Mouse (Mus musculus) C2C12 (cell line): ENCODE results near the gene Pax3. TPM values are rescaled to one million over a fixed set of nuclear protein-coding genes. Genes with fewer than 3 reads are reported as not detected.

Source experiments
- H3K27me3 ChIP-seq: one replicate; pipeline ENCODE4 v1.6.1; 2011; ENCODE audit not compliant: control insufficient read depth, insufficient read depth, insufficient read length
- H3K36me3 ChIP-seq: one replicate; pipeline ENCODE4 v1.6.1; 2011; ENCODE audit not compliant: control insufficient read depth, insufficient read depth
- H3K4me3 ChIP-seq: one replicate; pipeline ENCODE4 v1.5.1; 2011; ENCODE audit warnings: mild to moderate bottlenecking, control low read depth; ENCODE audit not compliant: poor library complexity, insufficient read depth, severe bottlenecking
- H3K79me2 ChIP-seq: one replicate; pipeline ENCODE4 v1.6.1; 2011; ENCODE audit not compliant: control insufficient read depth, insufficient read depth
- H3K79me3 ChIP-seq: one replicate; pipeline ENCODE4 v1.6.1; 2011; ENCODE audit warnings: low read depth, control low read depth
- H3ac ChIP-seq: one replicate; pipeline ENCODE3; 2011; ENCODE audit warnings: low read depth; ENCODE audit not compliant: control insufficient read depth, insufficient read length
- CEBPB ChIP-seq: IDR thresholded peaks from one replicate; pipeline ENCODE4 v1.6.1; 2011; ENCODE audit warnings: low read depth, mild to moderate bottlenecking, control low read depth, moderate library complexity
- CTCF ChIP-seq: IDR thresholded peaks from one replicate; pipeline ENCODE4 v1.5.1; 2011; ENCODE audit not compliant: control insufficient read depth, insufficient read depth, insufficient read length
- FOSL1 ChIP-seq: IDR thresholded peaks from one replicate; pipeline ENCODE4 v1.8.0; 2011; ENCODE audit warnings: mild to moderate bottlenecking, low read length; ENCODE audit not compliant: poor library complexity, insufficient read depth, severe bottlenecking
- MAX ChIP-seq: IDR thresholded peaks from one replicate; pipeline ENCODE4 v1.6.1; 2011; ENCODE audit warnings: mild to moderate bottlenecking, control low read depth
- MYOD1 ChIP-seq: IDR thresholded peaks from one replicate; pipeline ENCODE4 v1.6.1; 2011; ENCODE audit warnings: low read depth; ENCODE audit not compliant: control insufficient read depth, insufficient read length
- MYOG ChIP-seq: IDR thresholded peaks from one replicate; pipeline ENCODE4 v1.6.1; 2011; ENCODE audit not compliant: control insufficient read depth, insufficient read length; ENCODE audit errors: extremely low read depth
- USF1 ChIP-seq: IDR thresholded peaks from one replicate; pipeline ENCODE4 v1.6.1; 2011; ENCODE audit warnings: low read depth, mild to moderate bottlenecking, control low read depth, moderate library complexity
- polyA plus RNA-seq: library from polyadenylated mRNA; unstranded; fragments of >200 nt; fragmentation: generic; extraction: Trizol; gene quantifications from one replicate; pipeline ENCODE4 v1.2.1, GENCODE M21; 2012; ENCODE audit warnings: missing spikeins

The Pax3 gene
- polyA plus RNA-seq, 1 experiment = 0.23 TPM

GRCm38 (mm10) chr1:78155796-78156195 is 41.1 kb downstream of the Pax3 start:
- Histone ChIP-seq H3K27me3 (no peaks in the 10 kb centered on the region), H3K79me2 (no peaks in the 10 kb centered on the region), H3K36me3 (no peaks in the 10 kb centered on the region), H3K79me3 (no peaks in the 10 kb centered on the region), H3ac (no peak overlapping the region), H3K4me3 (no peak overlapping the region)
- TF ChIP-seq CTCF = no peak
- TF ChIP-seq USF1 = no peak
- TF ChIP-seq MYOG = no peak
- no peak for TF ChIP-seq CEBPB
- no peak for TF ChIP-seq MYOD1
- TF ChIP-seq FOSL1 = no peak
- TF ChIP-seq MAX = no peak

DNA sequence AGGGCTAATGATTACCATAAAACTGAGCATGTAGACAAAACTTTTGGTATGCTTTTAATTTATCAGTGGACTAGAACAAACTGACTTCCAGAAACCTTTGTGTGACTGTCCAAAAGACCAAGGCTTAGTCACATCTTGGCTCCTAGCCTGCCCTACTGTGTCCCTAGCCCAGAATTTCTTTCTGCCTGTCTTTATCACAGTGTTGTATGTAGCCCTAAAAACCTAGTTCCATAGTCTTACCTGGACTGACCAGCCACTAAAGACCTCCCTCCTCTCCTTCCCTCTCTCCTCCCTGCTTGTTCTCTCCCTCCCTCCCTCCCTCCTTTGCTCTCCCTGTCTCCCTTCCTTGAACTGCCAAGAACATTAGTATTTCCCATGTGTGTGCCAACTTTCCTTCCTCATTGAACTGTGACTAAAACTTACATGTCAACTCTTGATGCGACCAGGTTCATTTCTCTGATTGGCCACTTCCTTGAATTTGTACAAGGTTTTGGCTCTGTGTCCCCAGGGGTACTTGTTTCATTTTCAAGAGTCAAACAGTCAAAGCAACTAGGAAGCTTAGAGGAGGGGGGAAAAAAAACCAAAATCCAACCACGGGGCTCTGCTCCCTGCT is 48.8 kb downstream of the Pax3 start:
- Histone ChIP-seq H3ac (no peak overlapping the region), H3K27me3 (no peaks in the 10 kb centered on the region), H3K79me3 (no peaks in the 10 kb centered on the region), H3K36me3 (no peaks in the 10 kb centered on the region), H3K4me3 (no peak overlapping the region), H3K79me2 (no peaks in the 10 kb centered on the region)
- no peak for TF ChIP-seq CTCF
- no peak for TF ChIP-seq MYOD1
- no peak for TF ChIP-seq MYOG
- no peak for TF ChIP-seq CEBPB
- no peak for TF ChIP-seq USF1
- TF ChIP-seq MAX = no peak
- TF ChIP-seq FOSL1 = no peak

GRCm38 (mm10) chr1:78143403-78143802 is 53.5 kb downstream of the Pax3 start:
- Histone ChIP-seq H3K79me2 (no peaks in the 10 kb centered on the region), H3K27me3 (no peaks in the 10 kb centered on the region), H3K4me3 (no peak overlapping the region), H3ac (no peak overlapping the region), H3K79me3 (no peaks in the 10 kb centered on the region), H3K36me3 (no peaks in the 10 kb centered on the region)
- TF ChIP-seq CTCF = no peak
- no peak for TF ChIP-seq FOSL1
- TF ChIP-seq CEBPB = no peak
- no peak for TF ChIP-seq MYOG
- TF ChIP-seq MAX = no peak
- no peak for TF ChIP-seq USF1
- no peak for TF ChIP-seq MYOD1

- Histone ChIP-seq H3K36me3 (no peaks in the 10 kb centered on the region), H3K4me3 (no peak overlapping the region), H3K79me3 (no peaks in the 10 kb centered on the region), H3K27me3 (no peaks in the 10 kb centered on the region), H3ac (no peak overlapping the region), H3K79me2 (no peaks in the 10 kb centered on the region)
- TF ChIP-seq CTCF (no peak), FOSL1 (no peak), MYOG (no peak), MAX (no peak), USF1 (no peak), MYOD1 (no peak), CEBPB (no peak)
Observed at GRCm38 (mm10) chr1:78142912-78143311, 54.0 kb downstream of the Pax3 start.

DNA sequence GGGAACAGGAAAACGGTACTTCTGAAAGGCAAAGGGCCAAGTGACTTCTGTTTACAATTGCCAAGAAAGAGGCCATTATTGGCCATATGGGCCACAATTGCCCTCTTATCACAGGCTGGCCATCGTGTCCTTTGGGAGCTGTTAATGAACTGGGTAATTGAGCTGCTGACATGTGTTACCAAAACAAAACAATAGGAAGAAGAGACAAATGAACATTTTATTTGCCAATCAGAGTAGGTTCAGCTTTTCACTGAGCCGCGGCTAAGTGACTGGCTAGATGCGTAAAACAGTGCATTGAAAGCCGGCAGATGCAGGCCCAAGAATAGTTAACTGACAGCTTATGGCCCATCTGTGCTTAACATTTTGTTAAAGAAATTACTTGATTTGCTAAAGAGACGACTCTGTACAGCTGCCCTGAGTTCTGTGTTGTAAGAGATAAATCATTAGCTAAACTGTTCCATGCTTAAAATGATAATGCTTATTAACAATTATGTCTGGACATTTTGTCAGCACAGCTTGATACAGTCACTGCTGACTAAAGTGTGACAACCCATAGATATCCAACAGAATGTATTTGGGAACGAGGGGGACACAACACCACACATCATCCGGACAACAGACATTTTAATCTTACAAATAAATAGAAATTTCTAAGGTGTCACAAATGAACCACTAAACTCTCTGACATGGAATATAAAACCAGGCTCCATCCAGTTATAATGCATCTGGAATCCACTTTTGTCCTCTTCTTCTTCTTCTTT is 55.0 kb downstream of the Pax3 start:
- TF ChIP-seq CEBPB = no peak
- TF ChIP-seq FOSL1 = no peak
- no peak for TF ChIP-seq MYOD1
- no peak for TF ChIP-seq MYOG
- Histone ChIP-seq H3K79me3 (no peaks in the 10 kb centered on the region), H3K79me2 (no peaks in the 10 kb centered on the region), H3ac (no peak overlapping the region), H3K36me3 (no peaks in the 10 kb centered on the region), H3K27me3 (no peaks in the 10 kb centered on the region), H3K4me3 (no peak overlapping the region)

GRCm38 (mm10) chr1:78141314-78141713 is 55.6 kb downstream of the Pax3 start:
- no peaks in the 10 kb centered on the region for H3K79me3 ChIP-seq
- no peak for TF ChIP-seq USF1
- no peak for TF ChIP-seq MAX
- no peak for TF ChIP-seq MYOD1
- no peak for TF ChIP-seq MYOG
- TF ChIP-seq FOSL1 = no peak
- TF ChIP-seq CEBPB = no peak
- TF ChIP-seq CTCF = no peak
- H3K4me3 ChIP-seq = no peak overlapping the region
- no peaks in the 10 kb centered on the region for H3K36me3 ChIP-seq
- H3K79me2 ChIP-seq = no peaks in the 10 kb centered on the region
- H3ac ChIP-seq = no peak overlapping the region
- H3K27me3 ChIP-seq = no peaks in the 10 kb centered on the region
